Comparison of ENCODE assay signal across 7 mouse cellular contexts in genomic region chr11:82780983-82781903, GRCm38 (mm10). TPM values are rescaled to one million over a fixed set of nuclear protein-coding genes. Genes with fewer than 3 reads are reported as not detected.
DNase-seq lines count a peak whose midpoint lies in the region; ATAC-seq lines count a peak whose summit lies in the region.

Lig3 (plus strand) TSS chr11:82781108.

- WGBS in intestine, embryonic 16.5 days: under 1% methylated on average over 90 of the region's 90 CpGs
- under 1% methylated on average over 77 of the region's 90 CpGs for WGBS in midbrain, embryonic 11.5 days

- 0 out of 2 replicates have a peak, but pooled peaks cover 3% of the 10 kb centered on the region for H3K36me3 ChIP-seq in intestine, embryonic 16.5 days (ENCODE audit: control insufficient read depth, insufficient read depth, low read length)
- peaks cover 9% of the 10 kb centered on the region for H3K36me3 ChIP-seq in midbrain, embryonic 11.5 days (ENCODE audit: control insufficient read depth, insufficient read depth, low read length)

- H3K4me1 ChIP-seq in intestine, embryonic 16.5 days (ENCODE audit: control insufficient read depth, insufficient read depth, low read length): peaks cover 8% of the 10 kb centered on the region; the same call in 1 of the 2 replicates
- peaks cover 12% of the 10 kb centered on the region for H3K4me1 ChIP-seq in midbrain, embryonic 11.5 days (ENCODE audit: control insufficient read depth, insufficient read depth, low read length)

- peak within 1 kb of the TSS; percentile 95 for H3K27ac ChIP-seq in intestine, embryonic 16.5 days (ENCODE audit: low read length)
- peak within 1 kb of the TSS; percentile 89 for H3K27ac ChIP-seq in midbrain, embryonic 11.5 days (ENCODE audit: low read depth, low read length)

- intact Hi-C loops in left cerebral cortex, postnatal 36 days (cut with DNase I): loop anchor here (2.0 kb wide), 1 partner anchor 90 kb away; the partner anchor contains the start of gene Rffl

- peak within 1 kb of the TSS; percentile 97 for H3K9ac ChIP-seq in intestine, embryonic 16.5 days (ENCODE audit: low read depth, low read length)
- H3K9ac ChIP-seq in midbrain, embryonic 11.5 days (ENCODE audit: low read length): peak within 1 kb of the TSS; percentile 97

- ATAC-seq in intestine, embryonic 16.5 days: peak; percentile 96
- ATAC-seq in midbrain, embryonic 11.5 days (ENCODE audit: low FRiP score): peak; percentile 96

- DNase-seq in adrenal gland, adult 8-10 months: peak; percentile 90
- peak; percentile 91 for DNase-seq in embryo, embryonic 9.5 days (ENCODE audit: extremely low spot score)
- DNase-seq in gastrocnemius, postnatal 4 days (ENCODE audit: low spot score in 2 of 2): peak; percentile 91 to 95
- peak; percentile 92 for DNase-seq in left cerebral cortex, postnatal 36 days (ENCODE audit: low spot score in 2 of 2)
- DNase-seq in midbrain, embryonic 11.5 days (ENCODE audit: low spot score, missing footprints): peak; percentile 99
- peak; percentile 91 for DNase-seq in skeletal muscle tissue, adult 2 months (ENCODE audit: low read depth, low spot score)

- peak within 1 kb of the TSS; percentile 92 for H3K4me3 ChIP-seq in intestine, embryonic 16.5 days (ENCODE audit: low read length)
- peak within 1 kb of the TSS; percentile 97 for H3K4me3 ChIP-seq in midbrain, embryonic 11.5 days (ENCODE audit: low read depth, low read length)

- H3K9me3 ChIP-seq in intestine, embryonic 16.5 days (ENCODE audit: control insufficient read depth, low read length): no peaks in the 10 kb centered on the region
- no peaks in the 10 kb centered on the region for H3K9me3 ChIP-seq in midbrain, embryonic 11.5 days (ENCODE audit: control insufficient read depth, low read length)

- H3K27me3 ChIP-seq in intestine, embryonic 16.5 days (replicated peaks; ENCODE audit: control insufficient read depth, insufficient read depth, low read length): no peaks in the 10 kb centered on the region
- no peaks in the 10 kb centered on the region for H3K27me3 ChIP-seq in midbrain, embryonic 11.5 days (ENCODE audit: control insufficient read depth, insufficient read depth, low read length)

- peak within 1 kb of the TSS; percentile 66 for H3K4me2 ChIP-seq in intestine, embryonic 16.5 days (ENCODE audit: low read depth, low read length)
- H3K4me2 ChIP-seq in midbrain, embryonic 11.5 days: peak within 1 kb of the TSS; percentile 79

RNA-seq across cellular contexts. Expression of gene Lig3, which starts in this region (rescaled TPM):
- 10 to 100 TPM; 22.5 to 34.6 (median 23.4) TPM for total RNA-seq in adrenal gland, adult 8-10 months (2022)
- 10 to 100 TPM; 18.9 to 20.7 TPM for total RNA-seq in gastrocnemius, postnatal 4 days (2021)
- 17.3 and 18.0 TPM in 2 replicates for polyA plus RNA-seq in intestine, embryonic 16.5 days (2015; fragmentation: Nextera tagmentation; extraction: Ambion mirVana)
- total RNA-seq in left cerebral cortex, postnatal 36 days (2021): 10 to 100 TPM; 18.6 to 24.9 TPM
- polyA plus RNA-seq in midbrain, embryonic 11.5 days (2014; fragmentation: Nextera tagmentation; extraction: Ambion mirVana): 48.2 and 52.6 TPM in 2 replicates

Comparison
In these comparisons a context has a peak if more than half of its experiments do, and no peak if none do; other contexts are left out.
1. Peak in every context shown above with its lines: DNase-seq, ATAC-seq, H3K4me3 ChIP-seq and H3K27ac ChIP-seq.